Mouse (Mus musculus): Measurements from ENCODE around the gene Cdk2ap2. TPM values are rescaled to one million over a fixed set of nuclear protein-coding genes. Genes with fewer than 3 reads are reported as not detected.
"Not testable (repeated sequence)": the region's sequence is repeated elsewhere in the genome, so short reads cannot be mapped to it uniquely, and the experiment has no call there.

The Cdk2ap2 gene
- polyA plus RNA-seq, 1 experiment from 2014 or later = 82.1 TPM

- not testable (repeated sequence) for H3K9me3 ChIP-seq; ATAC-seq; H3K4me3 ChIP-seq (replicated peaks); H3K9ac ChIP-seq (replicated peaks); H3K4me2 ChIP-seq (replicated peaks); H3K27me3 ChIP-seq; H3K27ac ChIP-seq
- Histone ChIP-seq H3K36me3 (peaks cover 28% of the 10 kb centered on the region), H3K4me1 (replicated peaks) (peaks cover 11% of the 10 kb centered on the region)
- WGBS = 89% methylated on average over 6 of the region's 6 CpGs
Measured at GRCm38 (mm10) chr19:4135229-4135962, 38.4 kb downstream of the Cdk2ap2 start.

- H3K36me3 ChIP-seq = peaks cover 26% of the 10 kb centered on the region
- not testable (repeated sequence) for H3K9ac ChIP-seq (replicated peaks); H3K4me2 ChIP-seq (replicated peaks); H3K27me3 ChIP-seq; ATAC-seq; H3K9me3 ChIP-seq; H3K4me3 ChIP-seq (replicated peaks); H3K27ac ChIP-seq
- WGBS = 28% methylated on average over 8 of the region's 8 CpGs
- peaks cover 11% of the 10 kb centered on the region for H3K4me1 ChIP-seq (replicated peaks)
Measured at GRCm38 (mm10) chr19:4135963-4136345, 39.0 kb downstream of the Cdk2ap2 start.

GRCm38 (mm10) chr19:4136463-4136862, 39.5 kb downstream of the Cdk2ap2 start:
- Histone ChIP-seq H3K9me3 (no peaks in the 10 kb centered on the region), H3K27me3 (no peaks in the 10 kb centered on the region; the same call in 1 of the 2 replicates), H3K9ac (replicated peaks) (no peak overlapping the region), H3K4me1 (replicated peaks) (peaks cover 11% of the 10 kb centered on the region), H3K4me3 (replicated peaks) (no peak overlapping the region), H3K27ac (no peak overlapping the region), H3K36me3 (peaks cover 21% of the 10 kb centered on the region), H3K4me2 (replicated peaks) (no peak overlapping the region)
- 74% methylated on average over 5 of the region's 5 CpGs for WGBS
- ATAC-seq = no peak

GRCm38 (mm10) chr19:4137913-4138312, 40.9 kb downstream of the Cdk2ap2 start:
- no peak for ATAC-seq
- Histone ChIP-seq H3K27me3 (no peaks in the 10 kb centered on the region; the same call in 1 of the 2 replicates), H3K9ac (replicated peaks) (no peak overlapping the region), H3K4me3 (replicated peaks) (no peak overlapping the region), H3K9me3 (no peaks in the 10 kb centered on the region), H3K4me1 (replicated peaks) (peaks cover 11% of the 10 kb centered on the region), H3K27ac (no peak overlapping the region), H3K36me3 (peaks cover 6% of the 10 kb centered on the region), H3K4me2 (replicated peaks) (no peak overlapping the region)
- 85% methylated on average over 5 of the region's 5 CpGs for WGBS

- 46% methylated on average over 2 of the region's 2 CpGs for WGBS
- H3K9ac ChIP-seq (replicated peaks) = no peak within 1 kb of the TSS; the same call in 1 of the 2 replicates
Measured at GRCm38 (mm10) chr19:4139446-4139845, 42.5 kb downstream of the Cdk2ap2 start, which contains the start of gene Gpr152. Gene Gpr152 (plus strand): TSS chr19:4139787.

GRCm38 (mm10) chr19:4140147-4140546, 43.2 kb downstream of the Cdk2ap2 start:
- no peak overlapping the region for H3K4me3 ChIP-seq (replicated peaks)
- no peaks in the 10 kb centered on the region; the same call in 1 of the 2 replicates for H3K27me3 ChIP-seq
- no peak for ATAC-seq
- H3K4me1 ChIP-seq (replicated peaks) = peaks cover 11% of the 10 kb centered on the region
- no peaks in the 10 kb centered on the region for H3K9me3 ChIP-seq
- no peaks in the 10 kb centered on the region for H3K36me3 ChIP-seq
- H3K27ac ChIP-seq = no peak overlapping the region
- WGBS = 84% methylated on average over 6 of the region's 6 CpGs
- no peak overlapping the region for H3K4me2 ChIP-seq (replicated peaks)
- no peak overlapping the region for H3K9ac ChIP-seq (replicated peaks)

More at GRCm38 (mm10) chr19:4139446-4139845, 42.5 kb downstream of the Cdk2ap2 start, which contains the start of gene Gpr152:
- no peaks in the 10 kb centered on the region for H3K9me3 ChIP-seq
- H3K4me1 ChIP-seq (replicated peaks) = peaks cover 11% of the 10 kb centered on the region
- H3K4me3 ChIP-seq (replicated peaks) = no peak within 1 kb of the TSS
- no peak for ATAC-seq
- no peaks in the 10 kb centered on the region; the same call in 1 of the 2 replicates for H3K27me3 ChIP-seq
- no peak within 1 kb of the TSS for H3K4me2 ChIP-seq (replicated peaks)
- no peak within 1 kb of the TSS for H3K27ac ChIP-seq
- no peaks in the 10 kb centered on the region for H3K36me3 ChIP-seq

- no peak for ATAC-seq
- Histone ChIP-seq H3K36me3 (no peaks in the 10 kb centered on the region), H3K4me2 (replicated peaks) (no peak overlapping the region), H3K27ac (no peak overlapping the region), H3K4me3 (replicated peaks) (no peak overlapping the region), H3K27me3 (no peaks in the 10 kb centered on the region), H3K9me3 (no peaks in the 10 kb centered on the region), H3K4me1 (replicated peaks) (peaks cover 13% of the 10 kb centered on the region), H3K9ac (replicated peaks) (no peak overlapping the region)
- WGBS = 93% methylated on average over 18 of the region's 18 CpGs
Measured at GRCm38 (mm10) chr19:4142416-4143173, 45.6 kb downstream of the Cdk2ap2 start.

- no peaks in the 10 kb centered on the region for H3K9me3 ChIP-seq
- no peak for ATAC-seq
- no peak within 1 kb of the TSS for H3K4me3 ChIP-seq (replicated peaks)
- H3K4me1 ChIP-seq (replicated peaks) = peaks cover 20% of the 10 kb centered on the region
- H3K9ac ChIP-seq (replicated peaks) = no peak within 1 kb of the TSS
- WGBS = 84% methylated on average over 7 of the region's 7 CpGs
- no peak within 1 kb of the TSS for H3K4me2 ChIP-seq (replicated peaks)
- no peak within 1 kb of the TSS for H3K27ac ChIP-seq
- H3K36me3 ChIP-seq = no peaks in the 10 kb centered on the region
- no peaks in the 10 kb centered on the region for H3K27me3 ChIP-seq
Measured at GRCm38 (mm10) chr19:4143759-4144268, 46.8 kb downstream of the Cdk2ap2 start, which contains the start of gene Cabp4. Gene Cabp4 (minus strand): TSS chr19:4144033.

GRCm38 (mm10) chr19:4144550-4145498, 47.8 kb downstream of the Cdk2ap2 start:
- H3K4me1 ChIP-seq (replicated peaks) = peaks cover 21% of the 10 kb centered on the region
- H3K4me3 ChIP-seq (replicated peaks) = no peak overlapping the region
- WGBS = 86% methylated on average over 16 of the region's 16 CpGs
- no peak for ATAC-seq
- no peaks in the 10 kb centered on the region for H3K36me3 ChIP-seq
- no peak overlapping the region for H3K4me2 ChIP-seq (replicated peaks)
- H3K9me3 ChIP-seq = no peaks in the 10 kb centered on the region
- H3K9ac ChIP-seq (replicated peaks) = no peak overlapping the region
- H3K27ac ChIP-seq = no peak overlapping the region
- no peaks in the 10 kb centered on the region for H3K27me3 ChIP-seq

- Histone ChIP-seq H3K9me3 (no peaks in the 10 kb centered on the region), H3K4me2 (replicated peaks) (no peak overlapping the region), H3K4me1 (replicated peaks) (peaks cover 32% of the 10 kb centered on the region), H3K27ac (no peak overlapping the region), H3K27me3 (no peaks in the 10 kb centered on the region), H3K9ac (replicated peaks) (no peak overlapping the region), H3K4me3 (replicated peaks) (no peak overlapping the region), H3K36me3 (peaks cover 11% of the 10 kb centered on the region)
- WGBS = 80% methylated on average over 5 of the region's 5 CpGs
- ATAC-seq = no peak
Measured at GRCm38 (mm10) chr19:4145936-4146335, 49.0 kb downstream of the Cdk2ap2 start.

GRCm38 (mm10) chr19:4146366-4147021, 49.5 kb downstream of the Cdk2ap2 start:
- H3K27ac ChIP-seq = no peak overlapping the region
- WGBS = 60% methylated on average over 12 of the region's 12 CpGs
- ATAC-seq = no peak

More at GRCm38 (mm10) chr19:4146366-4147021, 49.5 kb downstream of the Cdk2ap2 start:
- Histone ChIP-seq H3K36me3 (peaks cover 16% of the 10 kb centered on the region), H3K9me3 (no peaks in the 10 kb centered on the region), H3K27me3 (no peaks in the 10 kb centered on the region), H3K4me1 (replicated peaks) (peaks cover 35% of the 10 kb centered on the region), H3K4me2 (replicated peaks) (no peak overlapping the region), H3K9ac (replicated peaks) (no peak overlapping the region), H3K4me3 (replicated peaks) (no peak overlapping the region)
